Mouse (Mus musculus) bone marrow macrophage, adult 2 months (primary cell): ENCODE results near the gene Chil1.

Source experiments
- CTCF ChIP-seq: IDR thresholded peaks from 2 replicates; pipeline ENCODE4 v1.5.1; 2012; ENCODE audit warnings: low read depth, mild to moderate bottlenecking, low read length, moderate library complexity
- POLR2A ChIP-seq: IDR thresholded peaks from 2 replicates; pipeline ENCODE4 v1.6.1; 2012; ENCODE audit warnings: mild to moderate bottlenecking, low read depth, low read length, borderline replicate concordance

- TF ChIP-seq CTCF (no peak), POLR2A (no peak)
Measured at GRCm38 (mm10) chr1:134184089-134184488, 2.1 kb downstream of the Chil1 start.
